Mouse (Mus musculus): ENCODE data around the gene Ggt1. TPM values are rescaled to one million over a fixed set of nuclear protein-coding genes. Genes with fewer than 3 reads are reported as not detected.
"Not testable (repeated sequence)": the region's sequence is repeated elsewhere in the genome, so short reads cannot be mapped to it uniquely, and the experiment has no call there.

Ggt1 gene
- polyA plus RNA-seq, 1 experiment from 2014 or later, result 2.6 TPM

DNA sequence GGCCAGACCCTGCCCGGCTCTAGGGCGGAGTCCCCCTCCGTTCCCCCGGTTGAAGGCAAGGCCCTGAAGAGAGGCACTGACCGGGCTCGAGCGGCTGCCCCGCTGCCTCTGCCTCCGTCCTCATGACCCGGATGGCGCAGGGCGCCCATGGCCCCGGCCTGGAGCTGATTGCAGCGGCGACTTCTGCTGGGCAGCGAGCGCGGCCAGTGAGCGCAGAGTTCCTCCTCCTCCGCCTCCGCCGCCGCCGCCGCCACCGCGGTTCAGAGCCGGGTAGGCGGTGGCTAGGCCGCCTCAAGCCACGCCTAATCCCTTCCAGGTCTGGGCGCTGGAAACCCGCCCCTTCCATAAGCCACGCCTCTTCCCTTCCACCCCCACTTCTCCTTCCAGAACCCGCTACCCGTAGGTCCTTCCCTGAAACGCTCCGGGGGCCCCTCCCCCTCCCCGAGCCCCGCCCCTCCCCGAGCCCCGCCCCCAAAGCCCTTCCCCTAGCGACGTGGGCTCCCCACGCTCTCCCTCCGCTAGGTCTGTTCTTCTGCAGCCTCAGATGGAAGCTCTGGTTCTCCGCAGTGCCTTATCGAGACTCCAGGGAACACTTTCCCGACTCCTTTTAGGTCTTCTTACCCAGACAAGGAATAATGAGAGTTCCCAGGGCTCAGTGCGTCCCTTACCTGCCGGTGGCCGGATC, 44.2 kb upstream of the Ggt1 start, which contains the start of gene Snrpd3:
Snrpd3 (plus strand) TSS at position 479 of the 685 bp plus-strand sequence.
- peak; percentile 95 for DNase-seq
- H3K4me3 ChIP-seq (replicated peaks; ENCODE audit: low read depth, low read length), result peak within 1 kb of the TSS; percentile 64
- H3K9me3 ChIP-seq (ENCODE audit: control insufficient read depth, low read length), result no peaks in the 10 kb centered on the region
- H3K27ac ChIP-seq (replicated peaks; ENCODE audit: low read depth, low read length), result peak within 1 kb of the TSS; percentile 88
- ATAC-seq (ENCODE audit: low FRiP score, low TSS enrichment), result peak; percentile 96
- H3K9ac ChIP-seq (replicated peaks; ENCODE audit: low read length), result peak within 1 kb of the TSS; percentile 80
- under 1% methylated on average over 44 of the region's 52 CpGs for whole genome bisulfite sequencing
- no peaks in the 10 kb centered on the region for H3K27me3 ChIP-seq (ENCODE audit: control insufficient read depth, insufficient read depth, low read length)
- H3K36me3 ChIP-seq (ENCODE audit: control insufficient read depth, insufficient read depth, low read length), result peaks cover 26% of the 10 kb centered on the region
- peak within 1 kb of the TSS; percentile 65 for H3K4me2 ChIP-seq (ENCODE audit: low read length)
- peaks cover 19% of the 10 kb centered on the region for H3K4me1 ChIP-seq (ENCODE audit: control insufficient read depth, insufficient read depth, low read length)

DNA sequence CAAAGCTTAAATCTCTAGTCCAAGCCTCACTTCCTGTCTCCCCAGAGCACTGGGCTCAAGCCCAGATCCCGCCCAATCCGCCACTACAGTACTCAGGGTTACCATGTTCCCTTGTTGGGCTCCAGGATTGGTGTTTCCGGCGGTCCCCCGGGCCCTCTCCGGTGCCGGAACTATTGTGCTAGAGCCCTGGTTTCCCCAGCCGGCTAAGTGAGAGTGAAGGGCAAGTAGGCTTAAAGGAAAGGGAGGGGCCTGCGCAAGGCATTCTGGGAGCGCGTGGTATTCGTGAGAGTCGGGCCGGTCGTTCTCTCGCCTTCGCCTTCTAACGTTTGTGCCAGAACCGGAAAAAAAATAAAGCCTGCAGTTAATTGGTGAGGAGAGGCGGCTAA, 43.7 kb upstream of the Ggt1 start, which contains the start of gene Gucd1:
Gucd1 (minus strand) TSS at position 215 of the 386 bp plus-strand sequence.
- DNase-seq (peak; percentile 97), ATAC-seq (ENCODE audit: low FRiP score, low TSS enrichment) (peak; percentile 90)
- WGBS, result under 1% methylated on average over 20 of the region's 20 CpGs
- peaks cover 19% of the 10 kb centered on the region for H3K4me1 ChIP-seq (ENCODE audit: control insufficient read depth, insufficient read depth, low read length)
- peak within 1 kb of the TSS; percentile 65 for H3K4me2 ChIP-seq (ENCODE audit: low read length)
- no peaks in the 10 kb centered on the region for H3K27me3 ChIP-seq (ENCODE audit: control insufficient read depth, insufficient read depth, low read length)
- peak within 1 kb of the TSS; percentile 88 for H3K27ac ChIP-seq (replicated peaks; ENCODE audit: low read depth, low read length)
- H3K4me3 ChIP-seq (replicated peaks; ENCODE audit: low read depth, low read length), result peak within 1 kb of the TSS; percentile 64
- H3K9me3 ChIP-seq (ENCODE audit: control insufficient read depth, low read length), result no peaks in the 10 kb centered on the region
- H3K9ac ChIP-seq (replicated peaks; ENCODE audit: low read length), result peak within 1 kb of the TSS; percentile 80
- H3K36me3 ChIP-seq (ENCODE audit: control insufficient read depth, insufficient read depth, low read length), result peaks cover 29% of the 10 kb centered on the region

DNA sequence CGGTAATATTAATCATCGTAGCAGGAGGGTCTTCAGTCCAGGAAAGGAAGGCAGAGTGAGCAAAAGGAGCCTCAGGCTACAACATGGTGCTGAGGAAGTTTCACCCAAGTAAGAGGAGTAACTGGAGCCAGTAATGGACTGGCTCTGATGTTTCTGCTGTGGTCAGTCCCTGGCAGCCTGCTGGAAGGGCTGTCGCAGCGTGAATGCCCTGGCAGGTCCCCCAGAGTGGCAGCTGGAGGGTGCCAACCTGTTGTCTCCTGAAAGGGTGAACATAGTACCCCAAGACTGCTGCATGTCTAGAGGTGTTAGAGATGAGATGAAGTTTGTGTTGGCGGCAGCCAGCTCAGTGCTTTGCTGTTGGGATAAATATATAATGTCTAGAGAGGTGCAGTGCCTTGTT, 40.8 kb upstream of the Ggt1 start:
- no peaks in the 10 kb centered on the region for H3K9me3 ChIP-seq (ENCODE audit: control insufficient read depth, low read length)
- no peaks in the 10 kb centered on the region for H3K27me3 ChIP-seq (ENCODE audit: control insufficient read depth, insufficient read depth, low read length)
- H3K4me1 ChIP-seq (ENCODE audit: control insufficient read depth, insufficient read depth, low read length), result peaks cover 19% of the 10 kb centered on the region
- no peak for ATAC-seq (ENCODE audit: low FRiP score, low TSS enrichment)
- 95% methylated on average over 5 of the region's 5 CpGs for WGBS
- no peak overlapping the region for H3K27ac ChIP-seq (replicated peaks; ENCODE audit: low read depth, low read length)
- H3K4me3 ChIP-seq (replicated peaks; ENCODE audit: low read depth, low read length), result no peak overlapping the region
- H3K9ac ChIP-seq (replicated peaks; ENCODE audit: low read length), result no peak overlapping the region
- H3K36me3 ChIP-seq (ENCODE audit: control insufficient read depth, insufficient read depth, low read length), result peaks cover 54% of the 10 kb centered on the region
- no peak for DNase-seq
- H3K4me2 ChIP-seq (ENCODE audit: low read length), result no peak overlapping the region

DNA sequence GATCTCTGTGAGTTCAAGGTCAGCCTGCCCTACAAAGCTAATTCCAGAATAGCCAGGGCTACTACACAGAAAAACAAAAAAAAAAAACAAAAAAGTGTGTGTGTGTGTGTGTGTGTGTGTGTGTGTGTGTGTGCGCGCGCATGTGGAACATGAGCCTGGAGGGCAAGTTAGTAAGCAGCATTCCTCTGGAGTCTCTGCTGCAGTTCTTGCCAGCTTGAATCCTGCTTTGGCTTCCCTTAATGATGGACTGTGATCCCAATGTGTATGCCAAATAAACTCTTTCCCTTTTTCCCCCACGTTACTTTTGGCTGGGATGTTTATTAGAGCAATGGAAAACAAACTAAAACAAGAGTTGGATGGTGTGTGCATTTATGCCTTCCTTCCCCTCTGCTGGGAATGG, 39.8 kb upstream of the Ggt1 start:
- H3K4me1 ChIP-seq (ENCODE audit: control insufficient read depth, insufficient read depth, low read length), result peaks cover 9% of the 10 kb centered on the region
- H3K9ac ChIP-seq (replicated peaks; ENCODE audit: low read length), result no peak overlapping the region
- H3K4me3 ChIP-seq (replicated peaks; ENCODE audit: low read depth, low read length), result no peak overlapping the region
- no peaks in the 10 kb centered on the region for H3K27me3 ChIP-seq (ENCODE audit: control insufficient read depth, insufficient read depth, low read length)
- no peak overlapping the region for H3K4me2 ChIP-seq (ENCODE audit: low read length)
- ATAC-seq (ENCODE audit: low FRiP score, low TSS enrichment) (no peak), DNase-seq (no peak)
- 97% methylated on average over 4 of the region's 4 CpGs for WGBS
- H3K9me3 ChIP-seq (ENCODE audit: control insufficient read depth, low read length), result no peaks in the 10 kb centered on the region
- no peak overlapping the region for H3K27ac ChIP-seq (replicated peaks; ENCODE audit: low read depth, low read length)
- peaks cover 60% of the 10 kb centered on the region for H3K36me3 ChIP-seq (ENCODE audit: control insufficient read depth, insufficient read depth, low read length)

DNA sequence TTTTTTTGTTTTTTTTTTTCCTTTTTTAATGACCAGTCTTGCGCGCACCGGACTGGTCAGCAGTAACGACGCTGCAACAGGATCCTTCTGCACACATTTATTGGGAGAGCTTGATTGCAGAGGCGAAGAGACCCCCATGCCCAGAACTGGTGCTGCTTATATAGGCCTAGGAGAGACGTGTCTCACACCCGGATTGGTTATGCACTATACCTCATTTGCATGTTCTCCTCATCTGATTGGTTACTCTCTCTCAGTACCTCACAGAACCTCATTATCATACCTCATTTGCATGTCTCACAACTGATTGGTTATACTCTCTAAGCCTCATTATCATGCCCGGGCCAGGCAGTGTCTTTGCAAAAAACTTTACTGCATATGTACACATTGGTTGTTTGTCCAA, 36.0 kb upstream of the Ggt1 start:
- H3K9me3 ChIP-seq (ENCODE audit: control insufficient read depth, low read length); ATAC-seq (ENCODE audit: low FRiP score, low TSS enrichment); H3K9ac ChIP-seq (replicated peaks; ENCODE audit: low read length); H3K4me3 ChIP-seq (replicated peaks; ENCODE audit: low read depth, low read length); H3K4me1 ChIP-seq (ENCODE audit: control insufficient read depth, insufficient read depth, low read length); H3K27ac ChIP-seq (replicated peaks; ENCODE audit: low read depth, low read length); DNase-seq; H3K27me3 ChIP-seq (ENCODE audit: control insufficient read depth, insufficient read depth, low read length); H3K4me2 ChIP-seq (ENCODE audit: low read length): not testable (repeated sequence)
- 93% methylated on average over 9 of the region's 9 CpGs for WGBS
- peaks cover 64% of the 10 kb centered on the region for H3K36me3 ChIP-seq (ENCODE audit: control insufficient read depth, insufficient read depth, low read length)

DNA sequence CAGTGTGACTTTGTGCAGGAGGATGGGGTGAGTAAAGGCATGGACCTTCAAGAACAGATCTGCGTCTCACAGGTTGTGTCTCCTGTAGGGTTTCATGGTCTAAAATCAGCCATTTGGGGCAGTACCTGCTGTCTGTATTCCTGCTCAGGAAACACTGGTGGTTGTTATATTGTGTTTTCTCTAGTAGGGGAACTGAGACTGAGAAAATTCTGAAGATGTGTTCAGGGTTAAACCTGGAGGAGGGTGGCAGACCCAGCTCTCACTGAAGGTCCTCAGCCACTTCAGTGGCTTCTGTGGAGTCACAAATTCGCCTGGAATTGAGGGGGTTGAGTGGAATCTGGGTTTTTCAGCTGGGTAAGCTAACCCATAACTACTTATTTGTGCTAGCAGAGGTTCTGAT, 31.1 kb upstream of the Ggt1 start:
- WGBS, result 86% methylated on average over 2 of the region's 2 CpGs
- H3K9ac ChIP-seq (replicated peaks; ENCODE audit: low read length), result no peak overlapping the region
- no peaks in the 10 kb centered on the region for H3K4me1 ChIP-seq (ENCODE audit: control insufficient read depth, insufficient read depth, low read length)
- H3K4me2 ChIP-seq (ENCODE audit: low read length), result no peak overlapping the region
- H3K4me3 ChIP-seq (replicated peaks; ENCODE audit: low read depth, low read length), result no peak overlapping the region
- H3K27ac ChIP-seq (replicated peaks; ENCODE audit: low read depth, low read length), result no peak overlapping the region
- H3K36me3 ChIP-seq (ENCODE audit: control insufficient read depth, insufficient read depth, low read length), result peaks cover 59% of the 10 kb centered on the region
- H3K9me3 ChIP-seq (ENCODE audit: control insufficient read depth, low read length), result no peaks in the 10 kb centered on the region
- no peaks in the 10 kb centered on the region for H3K27me3 ChIP-seq (ENCODE audit: control insufficient read depth, insufficient read depth, low read length)
- DNase-seq, result no peak
- ATAC-seq (ENCODE audit: low FRiP score, low TSS enrichment), result no peak

DNA sequence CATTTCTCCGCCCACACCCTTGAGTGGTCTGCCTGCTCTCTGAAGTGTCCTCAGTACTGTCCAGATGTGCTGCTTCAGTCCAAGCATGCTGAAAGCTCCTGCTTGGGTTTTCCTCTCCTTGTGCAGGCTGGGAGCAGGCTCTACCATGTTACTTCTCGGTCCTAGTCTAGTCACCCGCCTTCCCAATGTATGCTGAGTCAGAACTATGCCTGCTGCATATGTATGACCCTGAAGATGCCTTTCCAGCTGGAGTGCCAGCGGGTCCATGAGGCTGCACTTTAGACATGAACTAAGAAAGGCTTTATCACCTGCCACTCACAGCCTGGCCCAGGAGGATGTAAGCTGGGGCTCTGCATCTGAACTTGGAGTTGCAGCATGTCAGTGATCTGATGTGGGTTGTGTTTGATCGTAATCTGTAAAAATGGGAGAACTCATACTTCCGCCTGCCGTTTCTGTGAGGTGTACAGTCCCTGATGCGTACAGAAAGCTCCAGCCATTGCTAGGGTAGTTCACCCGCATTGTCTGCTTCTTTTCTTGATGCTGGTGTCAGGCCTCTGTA, 29.8 kb upstream of the Ggt1 start:
- Histone ChIP-seq H3K36me3 (ENCODE audit: control insufficient read depth, insufficient read depth, low read length) (peaks cover 62% of the 10 kb centered on the region), H3K4me3 (replicated peaks; ENCODE audit: low read depth, low read length) (no peak overlapping the region), H3K9me3 (ENCODE audit: control insufficient read depth, low read length) (no peaks in the 10 kb centered on the region), H3K4me2 (ENCODE audit: low read length) (no peak overlapping the region), H3K4me1 (ENCODE audit: control insufficient read depth, insufficient read depth, low read length) (no peaks in the 10 kb centered on the region), H3K27me3 (ENCODE audit: control insufficient read depth, insufficient read depth, low read length) (no peaks in the 10 kb centered on the region), H3K9ac (replicated peaks; ENCODE audit: low read length) (no peak overlapping the region), H3K27ac (replicated peaks; ENCODE audit: low read depth, low read length) (no peak overlapping the region)
- ATAC-seq (ENCODE audit: low FRiP score, low TSS enrichment) (no peak), DNase-seq (no peak)
- WGBS, result 82% methylated on average over 9 of the region's 9 CpGs

DNA sequence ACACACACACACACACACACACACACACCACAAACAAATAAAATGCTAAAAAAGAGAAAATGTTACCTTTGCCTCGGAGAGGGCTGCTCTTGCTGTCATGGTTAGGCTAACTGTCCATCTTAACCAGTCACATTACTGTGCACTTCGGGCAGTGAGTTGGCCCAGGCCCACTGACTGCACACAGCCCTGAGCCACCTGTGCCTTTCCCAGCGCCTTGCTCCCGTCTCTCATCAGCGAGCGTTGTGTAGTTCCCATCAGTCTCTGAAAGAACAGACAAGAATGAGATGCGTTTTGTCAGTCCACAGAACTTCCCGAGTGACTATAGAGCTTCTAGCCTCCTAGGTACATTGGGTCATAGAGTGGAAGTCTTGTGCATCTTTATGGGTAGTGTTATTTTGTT, 27.2 kb upstream of the Ggt1 start:
- Histone ChIP-seq H3K9me3 (ENCODE audit: control insufficient read depth, low read length) (no peaks in the 10 kb centered on the region), H3K36me3 (ENCODE audit: control insufficient read depth, insufficient read depth, low read length) (peaks cover 59% of the 10 kb centered on the region), H3K4me3 (replicated peaks; ENCODE audit: low read depth, low read length) (no peak overlapping the region), H3K27me3 (ENCODE audit: control insufficient read depth, insufficient read depth, low read length) (no peaks in the 10 kb centered on the region), H3K27ac (replicated peaks; ENCODE audit: low read depth, low read length) (no peak overlapping the region), H3K9ac (replicated peaks; ENCODE audit: low read length) (no peak overlapping the region), H3K4me1 (ENCODE audit: control insufficient read depth, insufficient read depth, low read length) (no peaks in the 10 kb centered on the region), H3K4me2 (ENCODE audit: low read length) (no peak overlapping the region)
- WGBS, result 94% methylated on average over 8 of the region's 8 CpGs
- ATAC-seq (ENCODE audit: low FRiP score, low TSS enrichment) (no peak), DNase-seq (no peak)

DNA sequence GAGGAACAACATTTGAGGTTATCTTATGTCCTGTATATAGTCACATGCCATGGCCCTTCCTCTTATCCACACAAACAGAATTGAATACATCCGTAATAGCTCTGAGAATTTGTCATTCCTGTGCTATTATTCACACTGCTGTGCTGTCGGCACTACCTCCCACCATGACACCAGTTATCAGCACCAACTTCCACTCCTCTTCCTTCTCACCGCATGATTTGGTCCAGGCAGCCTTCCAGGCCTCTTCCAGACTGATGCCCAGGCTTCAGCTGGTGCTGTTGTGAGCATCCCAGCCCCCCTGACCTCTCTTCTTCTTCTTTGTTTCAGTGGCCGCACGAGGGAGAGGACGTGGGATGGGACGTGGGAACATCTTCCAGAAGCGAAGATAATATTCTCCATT, 26.5 kb upstream of the Ggt1 start:
- no peak overlapping the region for H3K4me2 ChIP-seq (ENCODE audit: low read length)
- no peaks in the 10 kb centered on the region for H3K9me3 ChIP-seq (ENCODE audit: control insufficient read depth, low read length)
- H3K27ac ChIP-seq (replicated peaks; ENCODE audit: low read depth, low read length), result no peak overlapping the region
- H3K27me3 ChIP-seq (ENCODE audit: control insufficient read depth, insufficient read depth, low read length), result no peaks in the 10 kb centered on the region
- H3K4me3 ChIP-seq (replicated peaks; ENCODE audit: low read depth, low read length), result no peak overlapping the region
- DNase-seq (no peak), ATAC-seq (ENCODE audit: low FRiP score, low TSS enrichment) (no peak)
- H3K4me1 ChIP-seq (ENCODE audit: control insufficient read depth, insufficient read depth, low read length), result no peaks in the 10 kb centered on the region
- peaks cover 55% of the 10 kb centered on the region for H3K36me3 ChIP-seq (ENCODE audit: control insufficient read depth, insufficient read depth, low read length)
- WGBS, result 92% methylated on average over 8 of the region's 8 CpGs
- no peak overlapping the region for H3K9ac ChIP-seq (replicated peaks; ENCODE audit: low read length)
